Mouse (Mus musculus) lung, embryonic 14.5 days (tissue): ENCODE measurements at regions not wholly inside any gene's neighbourhood (a gene's known extent, or its start where the extent isn't known, plus 50 kb on each side); places are given as distances from the start of the nearest gene placed in this dataset.

Source experiments
- ATAC-seq: fragments of 200-750 bp; cut with Nextera tagmentation; 2 replicates; pipeline ENCODE4 v1.8.0; 2017; ENCODE audit warnings: mild to moderate bottlenecking, moderate TSS enrichment, moderate library complexity; ENCODE audit not compliant: insufficient read depth
- DNase-seq: peaks from one replicate; pipeline ENCODE4 v3.0.0-alpha.2; 2015
- H3K27ac ChIP-seq: fragments of 300-500 bp; sonication (generic); 2 replicates; pipeline ENCODE4 v1.5.1; 2014; ENCODE audit warnings: low read depth, mild to moderate bottlenecking, moderate library complexity
- H3K27me3 ChIP-seq: fragments of 300-500 bp; sonication (generic); 2 replicates; pipeline ENCODE4 v1.6.1; 2014; ENCODE audit warnings: low read length, control low read depth; ENCODE audit not compliant: insufficient read depth
- H3K36me3 ChIP-seq: fragments of 300-500 bp; sonication (generic); 2 replicates; pipeline ENCODE4 v1.6.1; 2014; ENCODE audit warnings: control low read depth; ENCODE audit not compliant: insufficient read depth
- H3K4me1 ChIP-seq: fragments of 300-500 bp; sonication (generic); 2 replicates; pipeline ENCODE4 v1.6.1; 2014; ENCODE audit warnings: antibody characterized with exemption, control low read depth; ENCODE audit not compliant: insufficient read depth
- H3K4me2 ChIP-seq: fragments of 300-500 bp; sonication (generic); 2 replicates; pipeline ENCODE4 v1.6.1; 2014; ENCODE audit warnings: mild to moderate bottlenecking
- H3K4me3 ChIP-seq: fragments of 300-500 bp; sonication (generic); 2 replicates; pipeline ENCODE4 v1.5.1; 2014; ENCODE audit warnings: low read depth, low read length
- H3K9ac ChIP-seq: fragments of 300-500 bp; sonication (generic); 2 replicates; pipeline ENCODE4 v1.6.1; 2014
- H3K9me3 ChIP-seq: fragments of 300-500 bp; sonication (generic); 2 replicates; pipeline ENCODE4 v1.6.1; 2016; ENCODE audit warnings: low read depth, low read length, control low read depth
- CTCF ChIP-seq: IDR thresholded peaks from 2 replicates; pipeline ENCODE4 v1.5.1; 2016; ENCODE audit warnings: antibody characterized with exemption, low read depth
- WGBS: fragments of 180-500 bp; shearing (Covaris S2); extraction: QIAGEN DNeasy Blood & Tissue Kit; methylation state at CpG from one replicate; pipeline ENCODE4 v1.1.7; 2014; 5-methylcytosine and 5-hydroxymethylcytosine counted together

- no peak for ATAC-seq
- Histone ChIP-seq H3K4me3 (no peak overlapping the region), H3K4me1 (no peaks in the 10 kb centered on the region), H3K27me3 (no peaks in the 10 kb centered on the region), H3K9ac (no peak overlapping the region), H3K27ac (no peak overlapping the region), H3K36me3 (peaks cover 48% of the 10 kb centered on the region), H3K4me2 (no peak overlapping the region), H3K9me3 (no peaks in the 10 kb centered on the region)
- no peak for DNase-seq
- 70% methylated on average over 2 of the region's 2 CpGs for WGBS
- no peak for TF ChIP-seq CTCF
Measured at GRCm38 (mm10) chr12:109662179-109662578, 62.0 kb upstream of the Rtl1 start.

DNA sequence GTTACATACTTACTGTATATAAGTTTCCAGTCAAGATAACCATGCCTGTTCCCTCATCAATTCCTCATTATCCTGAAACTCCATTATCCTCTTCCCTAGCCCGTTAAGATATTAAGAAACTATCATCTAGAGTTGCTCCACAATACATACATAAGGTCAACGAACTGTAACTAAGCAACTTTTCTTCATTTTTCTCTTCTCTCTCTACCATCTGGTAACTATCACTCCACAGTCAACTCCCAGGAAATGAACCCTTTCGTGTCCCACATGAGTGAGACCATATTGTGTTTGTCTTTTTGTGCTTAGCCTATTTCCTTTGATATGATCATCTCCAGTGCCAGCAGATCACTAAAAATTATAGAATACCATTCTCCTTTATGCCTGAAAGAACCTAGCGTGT lies 74.6 kb upstream of the Rtl1 start:
- no peaks in the 10 kb centered on the region for H3K9me3 ChIP-seq
- H3K27ac ChIP-seq = no peak overlapping the region
- no peak overlapping the region for H3K4me2 ChIP-seq
- H3K36me3 ChIP-seq = peaks cover 56% of the 10 kb centered on the region
- H3K27me3 ChIP-seq = no peaks in the 10 kb centered on the region
- ATAC-seq (no peak), DNase-seq (peak; percentile 75)
- no peak for TF ChIP-seq CTCF
- no peaks in the 10 kb centered on the region for H3K4me1 ChIP-seq
- no peak overlapping the region for H3K9ac ChIP-seq
- no peak overlapping the region for H3K4me3 ChIP-seq
- WGBS = 57% methylated on average over 4 of the region's 4 CpGs

GRCm38 (mm10) chr12:109694046-109694445 lies 93.9 kb upstream of the Rtl1 start:
- Histone ChIP-seq H3K27me3 (no peaks in the 10 kb centered on the region), H3K9ac (no peak overlapping the region), H3K27ac (no peak overlapping the region), H3K9me3 (no peaks in the 10 kb centered on the region), H3K4me3 (no peak overlapping the region), H3K36me3 (peaks cover 60% of the 10 kb centered on the region), H3K4me1 (no peaks in the 10 kb centered on the region), H3K4me2 (no peak overlapping the region)
- DNase-seq (no peak), ATAC-seq (no peak)
- 89% methylated on average over 4 of the region's 4 CpGs for WGBS
- no peak for TF ChIP-seq CTCF

- H3K4me1 ChIP-seq = no peaks in the 10 kb centered on the region
- no peak overlapping the region for H3K4me2 ChIP-seq
- ATAC-seq (no peak), DNase-seq (no peak)
- H3K27me3 ChIP-seq = no peaks in the 10 kb centered on the region
- no peak overlapping the region for H3K27ac ChIP-seq
- no peak for TF ChIP-seq CTCF
- H3K9me3 ChIP-seq = no peaks in the 10 kb centered on the region
- peaks cover 60% of the 10 kb centered on the region for H3K36me3 ChIP-seq
- no peak overlapping the region for H3K9ac ChIP-seq
- WGBS = 73% methylated on average over 5 of the region's 5 CpGs
- H3K4me3 ChIP-seq = no peak overlapping the region
Measured at GRCm38 (mm10) chr12:109694801-109695430, 94.8 kb upstream of the Rtl1 start.

DNA sequence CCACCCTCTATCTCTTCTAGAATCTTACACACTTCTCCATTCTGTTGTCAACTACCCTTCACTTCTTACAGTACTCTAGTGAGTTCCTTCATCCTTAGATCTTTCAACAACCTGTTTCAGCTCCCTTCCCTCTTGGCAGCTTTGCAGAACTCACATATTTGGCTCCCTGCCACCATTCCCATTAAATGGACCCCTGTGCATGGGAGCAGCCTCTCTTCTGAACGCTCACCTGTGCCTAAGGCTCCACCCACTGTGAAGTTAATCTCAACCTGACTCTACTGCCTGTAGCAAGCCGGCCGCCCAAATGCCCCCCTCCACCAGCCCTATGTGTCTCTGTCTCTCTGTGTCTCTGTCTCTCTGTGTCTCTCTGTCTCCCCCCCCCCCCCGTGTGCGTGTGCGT lies 106.7 kb upstream of the Rtl1 start:
- Histone ChIP-seq H3K27ac (no peak overlapping the region), H3K9ac (no peak overlapping the region), H3K9me3 (no peaks in the 10 kb centered on the region), H3K4me3 (no peak overlapping the region), H3K4me2 (no peak overlapping the region), H3K36me3 (peaks cover 20% of the 10 kb centered on the region; the same call in 1 of the 2 replicates), H3K27me3 (no peaks in the 10 kb centered on the region), H3K4me1 (no peaks in the 10 kb centered on the region)
- WGBS = 64% methylated on average over 6 of the region's 6 CpGs
- TF ChIP-seq CTCF = no peak
- ATAC-seq (peak; percentile 58; the same call in 1 of the 2 replicates), DNase-seq (peak; percentile 65)

DNA sequence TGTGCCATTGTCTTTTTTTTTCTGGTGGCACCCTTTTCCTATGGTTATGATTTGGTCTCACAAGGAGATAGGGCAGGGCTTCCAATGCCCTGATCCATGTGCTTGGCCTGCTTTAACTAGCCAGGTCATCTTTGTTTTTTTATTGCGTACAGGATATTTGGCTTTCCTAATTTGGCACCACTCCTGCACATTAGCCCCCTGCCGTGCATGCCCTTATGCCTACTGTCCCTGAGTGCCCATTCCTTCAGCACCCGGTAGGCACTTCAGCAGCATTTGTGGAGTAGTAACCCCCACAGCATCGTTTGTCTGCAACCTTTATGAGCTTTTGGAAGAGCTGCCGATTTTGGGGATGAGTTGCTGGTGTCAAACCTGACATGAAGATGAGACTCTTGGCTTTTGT lies 109.5 kb upstream of the Rtl1 start:
- ATAC-seq (no peak), DNase-seq (no peak)
- Histone ChIP-seq H3K4me1 (no peaks in the 10 kb centered on the region), H3K4me3 (no peak overlapping the region), H3K4me2 (no peak overlapping the region), H3K27me3 (no peaks in the 10 kb centered on the region), H3K9me3 (no peaks in the 10 kb centered on the region), H3K27ac (no peak overlapping the region), H3K36me3 (peaks cover 41% of the 10 kb centered on the region), H3K9ac (no peak overlapping the region)
- no peak for TF ChIP-seq CTCF
- WGBS = 94% methylated on average over 5 of the region's 5 CpGs

- no peak overlapping the region for H3K4me3 ChIP-seq
Measured at GRCm38 (mm10) chr12:109711392-109711791, 111.3 kb upstream of the Rtl1 start.

More at GRCm38 (mm10) chr12:109711392-109711791, 111.3 kb upstream of the Rtl1 start:
- no peaks in the 10 kb centered on the region for H3K4me1 ChIP-seq
- H3K9me3 ChIP-seq = no peaks in the 10 kb centered on the region
- no peak for TF ChIP-seq CTCF
- H3K36me3 ChIP-seq = peaks cover 55% of the 10 kb centered on the region
- DNase-seq (no peak), ATAC-seq (no peak)
- no peaks in the 10 kb centered on the region for H3K27me3 ChIP-seq
- WGBS = 93% methylated on average over 5 of the region's 5 CpGs
- no peak overlapping the region for H3K27ac ChIP-seq
- H3K4me2 ChIP-seq = no peak overlapping the region
- no peak overlapping the region for H3K9ac ChIP-seq
